Mouse (Mus musculus) small intestine, adult 2 months (tissue): ENCODE results near the gene Pnldc1.

ENCODE experiments used
- CTCF ChIP-seq: fragments of 200-500 bp; IDR thresholded peaks from 2 replicates; pipeline ENCODE4 v1.5.1; 2012; ENCODE audit warnings: low read depth, mild to moderate bottlenecking, control low read depth, inconsistent platforms, low read length, moderate library complexity, mixed read lengths; ENCODE audit not compliant: insufficient replicate concordance, insufficient read length; ENCODE audit errors: extremely low read depth
- POLR2A ChIP-seq: fragments of 200-500 bp; IDR thresholded peaks from 2 replicates; pipeline ENCODE4 v1.6.1; 2012; ENCODE audit warnings: low read depth, mild to moderate bottlenecking, control low read depth, inconsistent platforms, low read length, moderate library complexity

- TF ChIP-seq CTCF: no peak
- TF ChIP-seq POLR2A: no peak
Measured at GRCm38 (mm10) chr17:12854386-12854785, 55.6 kb downstream of the Pnldc1 start.
